8 mouse cellular contexts compared by ENCODE assay signal in the genomic region with DNA sequence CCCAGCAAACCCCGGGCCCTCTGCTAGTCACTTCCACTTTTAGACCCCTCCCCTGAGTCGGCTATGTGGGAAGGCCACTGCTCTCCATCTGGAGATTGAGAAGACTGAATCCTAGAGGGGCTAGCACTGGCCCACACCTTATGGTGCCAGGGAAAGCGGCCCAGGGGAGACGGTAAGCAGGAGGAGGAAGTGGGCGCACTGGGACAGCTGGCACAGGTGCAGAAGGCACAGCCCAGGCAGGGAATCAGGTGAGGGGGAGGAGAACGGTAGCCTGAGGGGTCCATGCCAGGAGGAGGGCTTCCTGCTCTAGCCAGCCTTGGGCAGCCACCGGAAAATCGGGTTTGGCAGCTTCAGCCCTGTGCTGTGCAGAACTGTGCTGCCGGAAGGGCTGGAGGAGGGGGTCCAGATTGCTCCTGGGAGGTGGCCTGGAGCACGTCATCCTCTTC. TPM values are rescaled to one million over a fixed set of nuclear protein-coding genes. Genes with fewer than 3 reads are reported as not detected.
DNase-seq lines count a peak whose midpoint lies in the region; ATAC-seq lines count a peak whose summit lies in the region.

No protein-coding gene starts in this region.

- H3K9me3 ChIP-seq in hindbrain, embryonic 14.5 days (ENCODE audit: control insufficient read depth, low read length), result no peaks in the 10 kb centered on the region

- peak; percentile 73 for DNase-seq in MN1 (ENCODE audit: low spot score)
- peak; percentile 99 for DNase-seq in cerebellum, adult 9-11 months
- DNase-seq in gastrocnemius, adult 18-20 months (ENCODE audit: low spot score), result peak; percentile 21
- peak; percentile 60 for DNase-seq in hindbrain, embryonic 14.5 days (ENCODE audit: low spot score)
- peak; percentile 76 to 89 for DNase-seq in left cerebral cortex, postnatal 10 days (ENCODE audit: extremely low spot score in 1 of 2, low spot score in 2 of 2)
- DNase-seq in lung, postnatal 4 days, result peak; percentile 89 to 95
- peak; percentile 71 for DNase-seq in right cerebral cortex, postnatal 14 days

- no peaks in the 10 kb centered on the region for H3K36me3 ChIP-seq in hindbrain, embryonic 14.5 days (replicated peaks; ENCODE audit: control insufficient read depth, insufficient read depth)

- WGBS in hindbrain, embryonic 14.5 days, result 20% methylated on average over 10 of the region's 10 CpGs

- peak overlapping the region; percentile 33 for H3K4me2 ChIP-seq in hindbrain, embryonic 14.5 days (replicated peaks)

- peak overlapping the region; percentile 49; the same call in 1 of the 2 replicates for H3K27ac ChIP-seq in hindbrain, embryonic 14.5 days

- H3K9ac ChIP-seq in hindbrain, embryonic 14.5 days, result peak overlapping the region; percentile 34

- H3K4me1 ChIP-seq in hindbrain, embryonic 14.5 days (replicated peaks; ENCODE audit: control insufficient read depth, insufficient read depth, low read length), result peaks cover 22% of the 10 kb centered on the region

- H3K27me3 ChIP-seq in hindbrain, embryonic 14.5 days (ENCODE audit: control insufficient read depth, insufficient read depth, low read length), result no peaks in the 10 kb centered on the region

- peak; percentile 90 for ATAC-seq in hindbrain, embryonic 14.5 days (ENCODE audit: low FRiP score)
- ATAC-seq in activated CD4-positive, CD25-positive, alpha-beta regulatory T cell, adult 4 months, result no peak

- no peak overlapping the region for H3K4me3 ChIP-seq in hindbrain, embryonic 14.5 days (replicated peaks; ENCODE audit: low read length)

- intact Hi-C loops in left cerebral cortex, postnatal 10 days (cut with DNase I), result loop anchor here (5.0 to 10.0 kb wide), 2 partner anchors 46 to 228 kb away; partner anchors contain the start of gene Pik3r3

RNA-seq across cellular contexts. Expression of gene Gm49337, which starts 3.4 kb away (rescaled TPM):
- total RNA-seq in gastrocnemius, adult 18-20 months (2021), result under 1 TPM; 0.50 to 0.62 TPM
- polyA plus RNA-seq in hindbrain, embryonic 14.5 days (2014; fragmentation: Nextera tagmentation; extraction: Ambion mirVana), result not detected in 2 replicates
- total RNA-seq in left cerebral cortex, postnatal 10 days (2021), result not detected
- not detected for polyA plus RNA-seq in activated CD4-positive, CD25-positive, alpha-beta regulatory T cell, adult 4 months (2017; shearing (Covaris generic))

RNA-seq across cellular contexts. Expression of gene 1700042G07Rik, which starts 3.4 kb away (rescaled TPM):
- total RNA-seq in gastrocnemius, adult 18-20 months (2021), result not detected
- polyA plus RNA-seq in hindbrain, embryonic 14.5 days (2014; fragmentation: Nextera tagmentation; extraction: Ambion mirVana), result not detected in 2 replicates
- not detected for total RNA-seq in left cerebral cortex, postnatal 10 days (2021)
- not detected for polyA plus RNA-seq in activated CD4-positive, CD25-positive, alpha-beta regulatory T cell, adult 4 months (2017; shearing (Covaris generic))

RNA-seq across cellular contexts. Expression of gene Tspan1, which starts 9.2 kb away (rescaled TPM):
- total RNA-seq in gastrocnemius, adult 18-20 months (2021), result not detected
- polyA plus RNA-seq in hindbrain, embryonic 14.5 days (2014; fragmentation: Nextera tagmentation; extraction: Ambion mirVana), result 0.21 TPM in 2 replicates
- total RNA-seq in left cerebral cortex, postnatal 10 days (2021), result under 1 TPM; 0.60 to 0.73 TPM
- polyA plus RNA-seq in activated CD4-positive, CD25-positive, alpha-beta regulatory T cell, adult 4 months (2017; shearing (Covaris generic)), result not detected

RNA-seq across cellular contexts. Expression of gene Lurap1, which starts 25.4 kb away (rescaled TPM):
- total RNA-seq in gastrocnemius, adult 18-20 months (2021), result 1 to 10 TPM; 5.6 to 5.8 TPM
- polyA plus RNA-seq in hindbrain, embryonic 14.5 days (2014; fragmentation: Nextera tagmentation; extraction: Ambion mirVana), result 2.7 and 3.2 TPM in 2 replicates
- 10 to 100 TPM; 26.8 to 31.2 TPM for total RNA-seq in left cerebral cortex, postnatal 10 days (2021)
- under 1 TPM; 0.15 to 0.63 TPM for polyA plus RNA-seq in activated CD4-positive, CD25-positive, alpha-beta regulatory T cell, adult 4 months (2017; shearing (Covaris generic))

RNA-seq across cellular contexts. Expression of gene Pik3r3, which starts 44.9 kb away (rescaled TPM):
- 1 to 10 TPM; 5.2 to 6.3 TPM for total RNA-seq in gastrocnemius, adult 18-20 months (2021)
- 66.3 and 69.0 TPM in 2 replicates for polyA plus RNA-seq in hindbrain, embryonic 14.5 days (2014; fragmentation: Nextera tagmentation; extraction: Ambion mirVana)
- total RNA-seq in left cerebral cortex, postnatal 10 days (2021), result 10 to 100 TPM; 39.4 to 41.5 TPM
- polyA plus RNA-seq in activated CD4-positive, CD25-positive, alpha-beta regulatory T cell, adult 4 months (2017; shearing (Covaris generic)), result 1 to 10 TPM in 1 of 2 experiments, under 1 TPM in 1; 0.99 to 3.6 TPM

Comparison
In these comparisons a context has a peak if more than half of its experiments do, and no peak if none do; other contexts are left out.
1. DNase-seq: peak in every context shown above with its lines; median percentile 99 in cerebellum, adult 9-11 months; 92 in lung, postnatal 4 days; 82 in left cerebral cortex, postnatal 10 days; 73 in MN1; 71 in right cerebral cortex, postnatal 14 days; 60 in hindbrain, embryonic 14.5 days; 21 in gastrocnemius, adult 18-20 months.